Mouse (Mus musculus) megakaryocyte, embryonic 14.5 days (primary cell): ENCODE data around the gene Pstk. TPM values are rescaled to one million over a fixed set of nuclear protein-coding genes. Genes with fewer than 3 reads are reported as not detected.
"Not testable (repeated sequence)": the region's sequence is repeated elsewhere in the genome, so short reads cannot be mapped to it uniquely, and the experiment has no call there.

Source experiments
- H3K27me3 ChIP-seq: replicated peaks from 2 replicates; pipeline ENCODE3; 2012; ENCODE audit warnings: inconsistent platforms
- H3K36me3 ChIP-seq: replicated peaks from 2 replicates; pipeline ENCODE3; 2012; ENCODE audit warnings: low read length, inconsistent platforms, mixed read lengths
- H3K4me1 ChIP-seq: 2 replicates; pipeline ENCODE4 v1.6.1; 2012; ENCODE audit warnings: inconsistent platforms
- H3K4me3 ChIP-seq: replicated peaks from 2 replicates; pipeline ENCODE3; 2012; ENCODE audit warnings: moderate library complexity, mild to moderate bottlenecking, inconsistent platforms
- H3K9me3 ChIP-seq: 2 replicates; pipeline ENCODE4 v1.6.1; 2012; ENCODE audit warnings: inconsistent platforms
- FLI1 ChIP-seq: IDR thresholded peaks from 2 replicates; pipeline ENCODE4 v1.6.1; 2012; ENCODE audit warnings: low read length, inconsistent platforms, mixed read lengths
- GATA1 ChIP-seq: IDR thresholded peaks from 3 replicates; pipeline ENCODE4 v1.6.1; 2012; ENCODE audit warnings: mixed read lengths, low read length, inconsistent platforms, borderline replicate concordance
- polyA plus RNA-seq: library from polyadenylated mRNA; stranded (reverse); fragments of >175 nt; gene quantifications from 2 replicates; pipeline ENCODE4 v1.2.3, GENCODE M21; 2012; ENCODE audit warnings: low replicate concordance; ENCODE audit not compliant: insufficient read depth

Gene Pstk
- polyA plus RNA-seq, 1 experiment, result 30.3 TPM

DNA sequence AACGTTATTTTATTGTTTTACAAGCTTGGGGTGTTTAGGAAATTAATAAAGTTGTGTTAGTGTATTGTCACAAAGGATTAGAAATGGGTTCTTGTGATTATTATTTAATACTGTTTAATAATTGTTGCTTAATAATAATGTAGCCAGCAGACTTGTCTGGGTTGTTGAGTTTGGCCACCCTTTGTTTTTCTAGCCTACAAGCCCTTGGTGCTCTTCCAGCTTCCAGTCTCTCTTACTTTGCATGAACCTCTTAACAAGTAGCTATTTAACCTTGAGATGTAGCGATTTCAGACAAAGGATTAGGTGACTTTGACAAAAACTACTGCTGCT, 41.0 kb downstream of the Pstk start:
- H3K27me3 ChIP-seq, result peaks cover 3% of the 10 kb centered on the region
- no peak overlapping the region for H3K4me3 ChIP-seq
- H3K4me1 ChIP-seq, result peaks cover 25% of the 10 kb centered on the region
- no peaks in the 10 kb centered on the region for H3K9me3 ChIP-seq
- H3K36me3 ChIP-seq, result peaks cover 6% of the 10 kb centered on the region
- TF ChIP-seq GATA1 (no peak), FLI1 (no peak)

- H3K4me1 ChIP-seq, H3K27me3 ChIP-seq, H3K9me3 ChIP-seq, H3K4me3 ChIP-seq, H3K36me3 ChIP-seq: not testable (repeated sequence)
These were observed 45.8 kb downstream of the Pstk start for GRCm38 (mm10) chr7:131416742-131417141.

- Histone ChIP-seq H3K4me1 (peaks cover 10% of the 10 kb centered on the region), H3K9me3 (peaks cover under 1% of the 10 kb centered on the region; the same call in 1 of the 2 replicates), H3K4me3 (no peak overlapping the region), H3K36me3 (no peaks in the 10 kb centered on the region), H3K27me3 (peaks cover 3% of the 10 kb centered on the region)
- TF ChIP-seq GATA1 (no peak), FLI1 (no peak)
These were observed 46.7 kb downstream of the Pstk start for GRCm38 (mm10) chr7:131417605-131418004.

GRCm38 (mm10) chr7:131424912-131425311, 54.0 kb downstream of the Pstk start:
- peaks cover 3% of the 10 kb centered on the region; the same call in 1 of the 2 replicates for H3K4me1 ChIP-seq
- H3K4me3 ChIP-seq, result no peak overlapping the region
- H3K9me3 ChIP-seq, result peaks cover 10% of the 10 kb centered on the region
- TF ChIP-seq FLI1 (no peak), GATA1 (no peak)
- no peaks in the 10 kb centered on the region for H3K27me3 ChIP-seq
- H3K36me3 ChIP-seq, result peaks cover 16% of the 10 kb centered on the region

GRCm38 (mm10) chr7:131427331-131427730, 56.4 kb downstream of the Pstk start:
- Histone ChIP-seq H3K9me3 (peaks cover 15% of the 10 kb centered on the region), H3K4me1 (0 out of 2 replicates have a peak, but pooled peaks cover 3% of the 10 kb centered on the region), H3K36me3 (peaks cover 29% of the 10 kb centered on the region), H3K4me3 (no peak overlapping the region), H3K27me3 (no peaks in the 10 kb centered on the region)
- TF ChIP-seq GATA1 (no peak), FLI1 (no peak)

DNA sequence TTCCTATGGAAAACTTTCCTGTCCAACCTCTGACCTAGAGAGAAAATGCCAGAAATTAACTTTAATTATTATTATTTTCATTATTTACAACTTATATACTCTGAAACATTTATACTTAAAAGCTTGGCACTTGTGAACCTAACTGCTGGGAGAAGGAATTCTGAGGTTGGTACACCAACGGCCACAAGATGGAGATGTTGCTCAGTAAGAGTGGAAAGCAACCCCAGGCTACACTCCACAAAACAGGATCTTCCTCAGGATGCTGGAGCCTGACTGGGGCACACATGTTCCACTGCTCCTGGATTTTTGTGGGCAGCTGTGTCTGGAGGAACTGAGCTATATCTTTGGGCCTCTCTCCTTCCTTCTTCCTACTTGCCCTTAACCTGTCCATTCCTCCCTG, 61.3 kb downstream of the Pstk start:
- H3K9me3 ChIP-seq, result peaks cover 5% of the 10 kb centered on the region; the same call in 1 of the 2 replicates
- H3K27me3 ChIP-seq, result no peaks in the 10 kb centered on the region
- peaks cover 3% of the 10 kb centered on the region; the same call in 1 of the 2 replicates for H3K4me1 ChIP-seq
- H3K4me3 ChIP-seq, result no peak overlapping the region
- TF ChIP-seq FLI1 (no peak), GATA1 (no peak)
- peaks cover 26% of the 10 kb centered on the region for H3K36me3 ChIP-seq

GRCm38 (mm10) chr7:131434276-131434675, 63.3 kb downstream of the Pstk start:
- TF ChIP-seq FLI1 (no peak), GATA1 (no peak)
- H3K4me3 ChIP-seq, result no peak overlapping the region

DNA sequence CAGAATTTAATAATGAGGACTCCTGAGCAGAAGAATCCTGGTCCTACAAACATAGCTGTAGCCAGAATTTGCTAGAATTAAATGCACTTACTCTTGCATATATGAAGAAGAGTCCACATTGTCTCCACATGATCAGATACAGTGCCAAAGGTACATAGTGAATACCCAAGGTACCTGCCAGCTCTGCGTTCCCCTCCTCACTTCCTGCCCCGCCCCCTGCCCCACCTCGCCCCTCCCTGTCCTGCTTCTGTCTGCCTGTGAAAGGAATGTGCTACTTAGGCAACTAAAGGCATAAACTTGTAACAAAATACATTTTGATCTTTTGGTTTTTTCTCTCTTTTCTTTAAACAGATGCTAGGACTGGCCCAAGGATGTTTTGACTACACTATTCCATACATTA, 66.1 kb downstream of the Pstk start:
- no peaks in the 10 kb centered on the region for H3K9me3 ChIP-seq
- peaks cover 8% of the 10 kb centered on the region for H3K36me3 ChIP-seq
- TF ChIP-seq GATA1 (no peak), FLI1 (no peak)

More at GRCm38 (mm10) chr7:131434276-131434675, 63.3 kb downstream of the Pstk start:
- Histone ChIP-seq H3K27me3 (no peaks in the 10 kb centered on the region), H3K9me3 (peaks cover 5% of the 10 kb centered on the region; the same call in 1 of the 2 replicates), H3K36me3 (peaks cover 17% of the 10 kb centered on the region), H3K4me1 (peaks cover 3% of the 10 kb centered on the region; the same call in 1 of the 2 replicates)

More for the DNA sequence above, 66.1 kb downstream of the Pstk start:
- H3K27me3 ChIP-seq, result no peaks in the 10 kb centered on the region
- H3K4me3 ChIP-seq, result no peak overlapping the region
- H3K4me1 ChIP-seq, result peaks cover 3% of the 10 kb centered on the region; the same call in 1 of the 2 replicates

Other genes with a start within 250 kb of the Pstk start
- gene 4933402N03Rik, start 224.8 kb upstream of the Pstk start, polyA plus RNA-seq, result 0.07 TPM in 1 of 2 replicates, not detected in the other
- not detected in 2 replicates for gene 5430419D17Rik, start 196.7 kb upstream of the Pstk start, polyA plus RNA-seq
- not detected in 2 replicates for gene Cuzd1, start 48.8 kb upstream of the Pstk start, polyA plus RNA-seq
- not detected in 2 replicates for gene Fam24b, start 41.6 kb upstream of the Pstk start, polyA plus RNA-seq
- gene Fam24a, start 37.3 kb upstream of the Pstk start, polyA plus RNA-seq, result not detected in 2 replicates
- gene 2310057M21Rik, start 8.4 kb upstream of the Pstk start, polyA plus RNA-seq, result 3.2 and 15.5 TPM in 2 replicates
- 3.4 and 3.7 TPM in 2 replicates for gene Ikzf5, start 39.4 kb downstream of the Pstk start, polyA plus RNA-seq
- gene Acadsb, start 39.5 kb downstream of the Pstk start, polyA plus RNA-seq, result 0.76 TPM in 1 of 2 replicates, not detected in the other
- gene Hmx3, start 171.7 kb downstream of the Pstk start, polyA plus RNA-seq, result not detected in 2 replicates
- gene Hmx2, start 177.6 kb downstream of the Pstk start, polyA plus RNA-seq, result 0.19 TPM in 1 of 2 replicates, not detected in the other
- gene Bub3, start 189.1 kb downstream of the Pstk start, polyA plus RNA-seq, result 3.4 and 51.6 TPM in 2 replicates